Mouse (Mus musculus) left cerebral cortex, postnatal 4 days (tissue): ENCODE measurements around the gene 1700069L16Rik. TPM values are rescaled to one million over a fixed set of nuclear protein-coding genes. Genes with fewer than 3 reads are reported as not detected.

Source experiments
- DNase-seq: peaks from one replicate; pipeline ENCODE4 v3.0.0-alpha.2; 2022
- intact Hi-C: fragments of 180-260 bp; cut with DNase I; formaldehyde crosslinking; loops from one replicate; pipeline ENCODE4 v1.15.1; 2025
- total RNA-seq, 2 experiments: library from RNA; stranded (reverse); gene quantifications; 2 replicates each; pipeline ENCODE4 v1.2.3; 2021

1700069L16Rik gene
- total RNA-seq, 2 experiments from 2014 or later = not detected

DNA sequence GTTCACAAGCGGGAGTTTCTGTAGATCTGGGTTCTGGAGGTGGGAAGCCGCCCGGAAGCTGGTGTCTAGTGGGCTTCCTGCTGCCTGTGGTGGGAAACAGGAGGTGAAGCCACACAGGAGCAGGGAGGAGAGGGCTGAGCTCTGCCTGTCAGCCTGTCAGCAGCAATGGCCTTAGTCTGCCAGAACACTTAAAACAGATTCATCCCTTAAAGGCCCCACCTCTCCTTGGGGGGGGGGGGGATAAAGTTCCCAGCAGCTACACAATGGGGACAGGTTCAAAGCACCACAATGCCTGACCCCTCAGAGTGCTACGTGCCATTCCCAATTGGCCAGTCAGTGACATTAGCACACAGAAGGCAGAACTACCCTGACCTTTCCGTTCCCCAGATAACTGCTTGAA is 72.4 kb downstream of the 1700069L16Rik start:
- intact Hi-C loops = no loop called here

GRCm38 (mm10) chr5:113650035-113650865 is 74.3 kb downstream of the 1700069L16Rik start, which contains the start of gene Cmklr1:
TSS of gene Cmklr1 (minus strand) at chr5:113650426.
- DNase-seq = peak; percentile 28
- intact Hi-C loops = no loop called here

More for the DNA sequence above, 72.4 kb downstream of the 1700069L16Rik start:
- DNase-seq = no peak

- DNase-seq = no peak
- intact Hi-C loops = no loop called here
These were observed 75.8 kb downstream of the 1700069L16Rik start for GRCm38 (mm10) chr5:113648647-113649211.

DNA sequence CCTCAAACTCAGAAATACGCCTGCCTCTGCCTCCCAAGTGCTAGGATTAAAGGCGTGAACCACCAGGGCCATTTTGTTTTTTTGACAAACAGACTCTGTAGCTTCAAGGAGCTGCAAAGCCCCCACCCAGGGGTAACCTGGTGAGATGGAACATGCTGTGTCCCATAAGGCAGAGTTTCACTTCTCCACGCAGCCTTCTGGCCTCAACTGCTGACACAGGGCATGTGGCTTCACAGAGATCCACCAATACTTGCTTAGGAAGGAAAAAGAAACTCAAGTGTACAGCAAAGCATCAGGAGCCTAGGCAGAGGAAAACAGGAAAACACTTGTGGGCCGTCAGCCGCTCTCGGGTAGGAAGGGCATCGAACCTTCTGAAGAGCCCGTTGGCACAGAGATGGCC is 77.4 kb downstream of the 1700069L16Rik start:
- DNase-seq = no peak
- intact Hi-C loops = no loop called here

- DNase-seq = peak; percentile 46
- intact Hi-C loops = no loop called here
These were observed 80.1 kb downstream of the 1700069L16Rik start for GRCm38 (mm10) chr5:113644520-113644919.

DNA sequence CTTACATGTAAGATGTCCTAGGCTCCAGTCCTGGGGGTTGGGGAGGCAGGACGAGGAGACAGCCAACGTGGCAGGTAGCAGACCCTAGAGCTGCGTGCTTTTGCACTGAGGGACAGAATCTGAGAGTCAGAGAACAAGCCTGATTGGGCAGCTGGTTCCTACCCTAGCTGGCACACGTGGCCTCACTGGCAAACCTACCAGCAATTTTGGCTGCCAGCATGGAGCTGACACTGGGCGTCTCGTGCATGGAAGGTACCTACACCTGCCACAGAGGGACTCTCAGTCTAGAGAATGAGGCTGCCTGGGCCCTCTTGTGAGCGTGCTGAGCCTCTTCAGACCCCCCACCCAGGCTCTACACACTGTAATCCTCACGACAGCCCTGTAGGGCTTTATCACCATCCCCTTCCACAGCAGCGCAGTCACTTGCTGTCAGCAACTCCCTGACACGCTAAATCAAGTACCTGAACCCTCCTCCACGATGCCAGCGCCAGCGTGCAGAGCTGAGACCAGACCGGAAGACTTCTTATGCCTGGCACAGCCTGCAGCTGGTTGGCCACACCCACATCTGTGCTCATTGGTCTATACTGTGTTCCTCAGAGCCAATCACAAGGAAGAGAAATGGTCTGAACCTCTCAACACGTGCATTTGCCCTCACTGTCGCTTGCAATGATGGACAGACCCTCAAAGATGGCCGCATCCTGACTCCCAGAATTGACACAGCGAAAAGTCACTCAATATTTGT is 81.3 kb downstream of the 1700069L16Rik start:
- intact Hi-C loops = no loop called here
- peak; percentile 69 for DNase-seq

Other genes with a start within 250 kb of the 1700069L16Rik start
- gene Wscd2, start 234.4 kb downstream of the 1700069L16Rik start, total RNA-seq = 10 to 100 TPM; 39.4 to 43.9 TPM
- 1 to 10 TPM; 2.7 to 2.9 TPM for gene Cmklr1, start 74.3 kb downstream of the 1700069L16Rik start, total RNA-seq
- gene Ficd, start 11.0 kb upstream of the 1700069L16Rik start, total RNA-seq = 1 to 10 TPM; 5.7 to 7.8 TPM
- gene Sart3, start 47.7 kb upstream of the 1700069L16Rik start, total RNA-seq = 10 to 100 TPM; 46.8 to 50.1 TPM
- 10 to 100 TPM; 39.9 to 43.0 TPM for gene Iscu, start 48.0 kb upstream of the 1700069L16Rik start, total RNA-seq
- gene Tmem119, start 75.7 kb upstream of the 1700069L16Rik start, total RNA-seq = 1 to 10 TPM; 3.3 to 4.6 TPM
- gene Selplg, start 107.9 kb upstream of the 1700069L16Rik start, total RNA-seq = 1 to 10 TPM; 1.5 to 2.7 TPM
- gene Coro1c, start 184.0 kb upstream of the 1700069L16Rik start, total RNA-seq = 100 to 1,000 TPM; 183 to 194 TPM